Mouse (Mus musculus): ENCODE results near the gene 2410015M20Rik. TPM values are rescaled to one million over a fixed set of nuclear protein-coding genes. Genes with fewer than 3 reads are reported as not detected.

Gene 2410015M20Rik
- polyA plus RNA-seq (2012; rRNA removed) = 81.6 and 101 TPM in 2 replicates

DNA sequence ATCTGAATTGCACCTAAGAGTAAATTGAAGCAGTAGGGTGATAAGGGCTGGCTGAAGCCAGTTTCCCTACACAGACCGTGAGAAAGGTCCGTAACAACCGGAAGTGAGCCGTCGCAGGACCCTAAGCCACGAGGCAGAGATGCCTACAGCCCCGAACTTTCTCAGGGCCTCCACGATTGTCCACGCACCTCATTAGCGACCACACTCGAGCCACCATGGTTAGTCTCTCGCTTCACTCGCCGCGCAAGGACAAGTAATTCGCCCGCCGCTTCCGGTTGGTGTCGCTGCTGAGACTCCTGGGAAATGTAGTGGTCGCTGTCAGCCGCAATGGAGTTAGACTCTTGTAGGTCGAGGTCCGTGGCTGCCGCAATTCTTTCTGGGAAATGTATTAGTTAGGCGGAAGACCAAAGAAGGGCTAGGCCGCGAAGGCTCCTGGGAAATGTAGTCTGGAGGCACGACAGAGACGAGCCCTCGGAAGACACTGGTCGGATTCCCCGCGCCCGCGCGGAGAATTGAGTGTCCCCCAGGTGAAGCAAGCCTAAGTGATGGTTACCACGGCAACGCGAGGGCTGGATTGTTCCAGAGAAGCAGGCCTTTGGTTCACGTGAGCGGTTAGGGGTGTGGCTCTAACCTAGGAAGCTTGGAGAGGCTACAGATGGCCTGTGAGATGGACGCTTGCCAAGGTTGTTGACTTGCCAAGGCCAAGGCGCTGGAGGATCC, at the start of gene 2410015M20Rik:
TSS of gene 2410015M20Rik (minus strand) at position 320 of the 720 bp plus-strand sequence.

DNA sequence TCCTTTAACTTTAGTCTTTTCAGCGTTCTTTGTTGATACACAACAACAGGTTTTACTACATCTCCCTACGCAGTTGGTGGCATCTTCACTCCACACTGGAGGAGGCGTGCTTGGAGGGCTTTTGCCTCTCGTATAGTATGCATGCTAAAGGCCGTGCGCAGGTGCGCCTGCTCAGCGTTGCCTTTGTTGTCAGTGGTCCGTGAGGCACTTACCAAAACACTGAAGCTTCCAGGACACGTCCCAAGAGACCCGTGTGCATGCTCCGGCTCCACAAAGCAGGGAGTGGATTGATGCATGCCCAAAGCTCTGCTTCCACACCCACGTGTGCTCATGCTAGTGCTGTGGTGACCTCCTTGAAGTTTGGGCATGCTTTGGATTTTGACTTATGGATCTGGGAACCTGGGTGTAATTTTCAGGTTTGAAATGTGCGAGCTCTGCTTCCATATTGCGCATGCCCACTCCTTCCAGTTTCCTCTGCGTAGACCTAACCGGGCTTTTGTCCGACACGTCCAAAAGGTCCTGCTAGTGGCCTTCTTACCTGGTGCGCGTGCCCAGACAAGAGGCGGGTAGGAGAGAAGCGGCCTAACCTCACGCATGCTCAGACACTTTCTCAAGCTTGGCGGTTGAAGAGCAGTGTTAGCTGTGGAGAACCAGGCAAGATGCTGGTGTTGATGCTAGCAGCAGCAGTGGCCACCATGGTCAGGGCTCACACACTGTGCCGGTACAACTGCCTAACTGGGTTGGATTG, 18.1 kb upstream of the 2410015M20Rik start, which contains the start of gene Catsperd:
TSS of gene Catsperd (plus strand) at position 614 of the 748 bp plus-strand sequence.

DNA sequence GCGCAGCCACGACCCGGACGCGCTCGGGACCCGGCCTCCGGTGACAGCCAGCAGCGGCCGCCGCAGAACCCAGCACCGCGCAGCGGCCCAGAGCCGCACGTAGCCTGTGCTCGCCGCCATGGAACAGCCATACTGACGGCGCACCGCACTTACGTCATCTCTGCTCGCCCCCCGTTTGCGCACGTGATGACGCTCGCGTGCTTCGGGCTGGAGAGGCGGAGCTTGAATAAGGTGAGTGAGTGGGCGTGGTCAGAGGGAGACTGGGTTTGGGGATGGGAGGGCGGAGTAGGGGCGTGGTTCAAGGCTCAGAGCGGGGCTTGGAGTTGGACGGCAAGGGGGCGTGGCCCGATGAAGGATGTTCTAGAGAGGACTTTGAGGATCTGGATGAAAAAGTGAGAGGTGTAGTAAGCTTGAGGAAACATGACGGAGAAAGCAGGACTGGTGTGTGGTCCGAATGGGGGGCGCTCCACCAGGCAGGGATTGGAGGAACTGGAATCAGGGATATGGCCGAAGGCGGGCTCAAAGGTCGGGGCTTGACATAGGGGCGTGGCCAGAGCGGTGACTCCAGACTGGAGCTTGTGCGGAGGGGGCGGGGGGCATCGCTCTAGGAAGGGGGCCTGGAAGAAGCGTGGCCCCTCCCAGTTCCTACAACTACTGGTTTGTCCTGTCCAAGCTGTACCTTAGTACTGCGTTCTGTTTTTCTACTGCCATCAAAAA, 17.3 kb upstream of the 2410015M20Rik start, which contains the start of gene Lonp1:
TSS of gene Lonp1 (minus strand) at position 134 of the 717 bp plus-strand sequence.

DNA sequence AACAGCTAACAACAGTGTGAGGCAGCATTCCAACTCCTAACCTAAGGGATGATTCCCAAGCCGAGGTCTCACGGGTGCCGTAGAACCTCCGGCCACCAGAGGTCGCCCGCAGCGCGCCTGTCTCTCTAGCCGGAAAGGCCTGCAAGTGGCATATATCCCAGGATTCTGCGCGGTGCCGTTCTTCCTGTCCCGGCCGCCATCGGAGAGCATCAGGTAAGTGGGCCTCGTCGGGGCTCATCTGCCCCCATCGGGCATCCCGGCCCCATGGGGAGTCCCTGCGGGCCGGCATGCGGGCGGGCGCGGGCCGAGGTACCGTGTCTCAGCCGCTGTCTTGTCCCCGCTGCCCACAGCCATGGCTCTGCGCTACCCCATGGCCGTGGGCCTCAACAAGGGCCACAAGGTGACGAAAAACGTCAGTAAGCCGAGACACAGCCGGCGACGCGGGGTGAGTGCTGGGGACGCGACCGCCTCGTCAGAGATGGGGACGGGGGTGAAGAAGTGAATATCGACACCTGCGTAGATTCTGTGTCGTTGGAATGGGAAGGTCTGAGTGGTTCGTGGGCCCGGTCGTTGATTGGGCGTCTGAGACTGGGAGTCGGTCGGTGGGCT, 3.8 kb upstream of the 2410015M20Rik start, which contains the start of gene Rpl36:
TSS of gene Rpl36 (plus strand) at position 181 of the 609 bp plus-strand sequence.

DNA sequence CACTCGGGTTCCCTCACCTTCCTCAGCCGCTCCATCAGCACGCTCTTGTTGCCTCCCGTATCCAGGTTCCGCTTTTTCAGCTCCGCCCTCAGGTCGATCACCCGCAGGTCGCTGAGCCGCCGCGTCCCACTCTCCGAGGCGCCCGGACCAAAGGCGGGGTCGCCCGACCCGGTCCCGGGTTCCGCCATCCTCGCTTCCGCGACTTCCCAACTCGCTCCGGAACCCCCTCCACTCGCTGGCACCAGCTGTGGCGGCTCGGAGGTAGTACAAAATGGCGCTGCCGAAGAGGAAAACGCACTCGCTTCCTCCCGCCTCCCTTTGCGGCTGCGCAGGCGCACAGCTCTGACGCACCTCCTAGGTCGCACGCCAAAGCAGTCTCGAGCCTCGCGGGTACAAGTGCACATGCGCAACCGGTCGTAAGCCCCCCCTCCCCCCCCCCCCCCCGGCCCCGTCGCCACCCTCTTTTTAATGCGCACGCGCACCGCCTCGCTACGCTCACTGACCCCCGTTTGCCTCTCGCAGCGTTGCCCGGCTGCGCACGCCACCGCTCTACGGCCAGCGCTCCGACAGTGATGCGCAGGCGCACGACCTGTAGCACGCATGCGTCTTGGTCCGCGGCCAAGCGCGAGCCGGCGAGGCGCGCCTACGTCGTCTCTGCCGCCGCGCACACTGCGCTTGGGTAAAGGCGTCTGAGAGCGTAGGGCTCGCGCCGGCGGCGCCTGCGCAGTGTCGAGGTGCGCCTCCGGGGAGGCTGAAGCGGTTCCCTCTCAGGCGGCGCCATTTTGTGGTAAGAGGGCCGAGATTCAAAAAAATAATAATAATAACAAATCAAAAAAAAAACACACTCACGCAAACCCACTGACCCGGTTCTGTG, 25.1 kb downstream of the 2410015M20Rik start, which contains the start of the genes Safb2 and Safb:
TSS of gene Safb2 (minus strand) at position 329 of the 874 bp plus-strand sequence.
TSS of gene Safb (plus strand) at position 569 of the 874 bp plus-strand sequence.

Other genes starting within 250 kb of the 2410015M20Rik start
- gene Ptprs, start 133.3 kb downstream of the 2410015M20Rik start, polyA plus RNA-seq (2012; rRNA removed) = 14.6 and 17.6 TPM in 2 replicates
- gene Znrf4, start 97.3 kb downstream of the 2410015M20Rik start, polyA plus RNA-seq (2012; rRNA removed) = not detected in 2 replicates
- 0.24 and 0.25 TPM in 2 replicates for gene Gm20219, start 55.4 kb downstream of the 2410015M20Rik start, polyA plus RNA-seq (2012; rRNA removed)
- 37.3 and 41.5 TPM in 2 replicates for gene Safb2, start 25.2 kb downstream of the 2410015M20Rik start, polyA plus RNA-seq (2012; rRNA removed)
- gene Safb, start 24.9 kb downstream of the 2410015M20Rik start, polyA plus RNA-seq (2012; rRNA removed) = 46.8 and 47.3 TPM in 2 replicates
- 1,924 and 1,951 TPM in 2 replicates for gene Rpl36, start 3.6 kb upstream of the 2410015M20Rik start, polyA plus RNA-seq (2012; rRNA removed)
- gene Lonp1, start 17.1 kb upstream of the 2410015M20Rik start, polyA plus RNA-seq (2012; rRNA removed) = 43.5 and 46.6 TPM in 2 replicates
- 0.31 and 0.44 TPM in 2 replicates for gene Catsperd, start 18.4 kb upstream of the 2410015M20Rik start, polyA plus RNA-seq (2012; rRNA removed)
- gene Ranbp3, start 63.5 kb upstream of the 2410015M20Rik start, polyA plus RNA-seq (2012; rRNA removed) = 39.4 and 43.3 TPM in 2 replicates
- gene Ndufa11, start 108.0 kb upstream of the 2410015M20Rik start, polyA plus RNA-seq (2012; rRNA removed) = 104 and 123 TPM in 2 replicates
- 2.4 and 2.5 TPM in 2 replicates for gene Vmac, start 108.3 kb upstream of the 2410015M20Rik start, polyA plus RNA-seq (2012; rRNA removed)
- gene Nrtn, start 147.8 kb upstream of the 2410015M20Rik start, polyA plus RNA-seq (2012; rRNA removed) = 1.0 and 1.2 TPM in 2 replicates
- 16.5 and 17.4 TPM in 2 replicates for gene Dus3l, start 155.0 kb upstream of the 2410015M20Rik start, polyA plus RNA-seq (2012; rRNA removed)
- 0.90 and 1.2 TPM in 2 replicates for gene Prr22, start 160.5 kb upstream of the 2410015M20Rik start, polyA plus RNA-seq (2012; rRNA removed)
- 8.5 and 10.7 TPM in 2 replicates for gene Rfx2, start 221.2 kb upstream of the 2410015M20Rik start, polyA plus RNA-seq (2012; rRNA removed)

Measured in liver, embryonic 14 days (tissue).